Mouse (Mus musculus) cerebellum, postnatal 36 days (tissue): Measurements from ENCODE around the gene Pdzd2.

Experiments used
- DNase-seq, 2 experiments: peaks; one replicate each; pipeline ENCODE4 v3.0.0; 2021 to 2022; ENCODE audit warnings: mixed read lengths in 2 of 2

Gene Pdzd2

DNA sequence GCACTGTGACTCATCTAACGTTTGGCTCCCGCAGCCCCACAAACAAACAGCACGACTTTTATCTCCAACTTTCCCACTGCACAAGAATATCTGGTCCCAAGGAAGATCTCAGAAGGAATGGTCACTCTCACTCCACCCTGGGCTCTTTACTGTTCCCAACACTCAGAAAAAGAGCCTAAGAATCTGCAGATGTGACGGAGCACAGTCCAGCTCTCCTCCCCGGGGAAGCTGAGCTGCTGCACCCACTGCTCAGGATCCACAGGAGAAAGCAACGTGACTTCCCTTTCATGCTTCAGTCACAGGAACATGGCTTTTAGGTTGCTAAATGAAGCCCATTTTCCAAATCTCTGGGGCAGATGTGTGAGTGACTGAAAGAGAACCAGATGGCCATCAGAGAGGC is 311.9 kb downstream of the Pdzd2 start:
- no peak for DNase-seq

DNA sequence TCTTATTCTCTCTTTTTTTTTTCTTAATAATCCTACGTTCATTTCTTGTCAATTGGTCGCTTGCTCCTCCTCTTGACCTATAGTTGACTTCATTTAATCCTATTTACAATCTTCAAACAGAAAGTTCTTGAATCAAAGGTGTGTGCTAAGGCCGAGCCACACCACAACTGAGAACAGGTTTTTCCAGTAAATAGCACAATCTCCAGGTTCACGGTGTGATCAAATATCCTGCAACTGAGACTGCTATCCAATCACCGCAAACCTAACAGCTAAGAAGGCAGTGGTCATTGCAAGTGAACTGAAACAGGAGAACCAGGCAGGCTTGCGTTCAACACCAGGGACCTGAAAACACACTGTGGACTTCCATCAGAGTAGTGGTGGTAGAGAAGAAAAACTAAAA is 313.4 kb downstream of the Pdzd2 start:
- no peak for DNase-seq

GRCm38 (mm10) chr15:12425049-12425627 is 314.6 kb downstream of the Pdzd2 start:
- no peak for DNase-seq

DNA sequence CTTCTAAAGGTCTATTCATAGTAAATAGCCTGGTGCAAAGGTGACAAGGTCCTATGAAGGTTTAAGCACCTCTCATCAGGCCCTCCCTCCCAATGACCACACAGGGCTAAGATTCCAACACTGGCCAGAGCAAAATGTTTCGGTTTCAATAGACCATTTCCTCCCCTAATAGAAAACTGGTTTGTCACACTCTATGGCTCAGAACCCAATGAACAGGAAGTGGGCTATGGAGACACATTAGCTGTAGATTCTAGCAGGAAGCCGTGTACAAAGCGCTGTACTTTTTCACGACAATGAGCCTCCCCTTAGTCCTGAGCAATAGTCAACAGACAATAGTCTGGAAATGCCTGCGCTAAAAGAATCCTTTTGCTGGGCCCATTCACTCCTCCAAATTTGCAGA is 315.5 kb downstream of the Pdzd2 start:
- DNase-seq = no peak

DNA sequence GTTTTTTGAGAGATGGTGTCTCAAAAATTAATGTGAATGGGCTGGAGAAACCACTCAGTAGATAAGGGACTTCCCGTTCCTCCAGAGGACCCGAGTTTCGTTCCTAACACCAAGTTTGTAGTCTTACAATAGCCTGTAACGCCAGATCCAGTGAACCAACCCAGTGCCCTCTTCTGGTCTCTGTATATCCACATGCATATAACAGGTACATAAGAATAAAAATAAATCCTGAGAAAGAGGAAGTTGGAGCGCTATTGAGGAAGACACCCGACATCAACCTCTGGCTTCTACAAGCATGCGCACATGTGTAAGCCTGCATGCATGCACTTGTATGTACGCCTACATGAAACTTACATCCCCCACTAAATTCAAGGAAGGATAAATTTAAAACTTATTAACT is 318.8 kb downstream of the Pdzd2 start:
- no peak for DNase-seq

DNA sequence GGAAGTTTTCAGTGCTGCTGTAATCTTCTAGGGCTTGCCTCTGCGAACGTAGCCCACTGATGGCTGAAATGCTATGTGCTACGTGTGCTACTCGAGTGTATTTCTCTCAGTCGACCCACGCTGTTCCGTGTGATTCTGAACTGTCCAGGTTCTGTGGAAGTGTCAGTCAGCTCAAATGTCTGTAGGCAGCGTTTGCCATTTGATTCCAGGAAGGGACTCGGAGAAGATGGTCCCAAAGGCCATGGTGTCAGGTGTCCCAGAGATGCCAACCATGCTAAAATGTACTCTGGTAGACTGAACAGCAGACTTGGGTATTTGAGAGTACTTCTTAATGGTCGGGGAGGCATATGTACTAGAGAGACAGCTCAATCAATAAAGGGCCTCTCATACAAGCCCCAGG is 319.3 kb downstream of the Pdzd2 start:
- no peak for DNase-seq

- no peak for DNase-seq
These were observed 320.3 kb downstream of the Pdzd2 start for GRCm38 (mm10) chr15:12419446-12419845.

- no peak for DNase-seq
These were observed 324.1 kb downstream of the Pdzd2 start for GRCm38 (mm10) chr15:12415536-12416200.

GRCm38 (mm10) chr15:12414696-12415095 is 325.0 kb downstream of the Pdzd2 start:
- DNase-seq = no peak

DNA sequence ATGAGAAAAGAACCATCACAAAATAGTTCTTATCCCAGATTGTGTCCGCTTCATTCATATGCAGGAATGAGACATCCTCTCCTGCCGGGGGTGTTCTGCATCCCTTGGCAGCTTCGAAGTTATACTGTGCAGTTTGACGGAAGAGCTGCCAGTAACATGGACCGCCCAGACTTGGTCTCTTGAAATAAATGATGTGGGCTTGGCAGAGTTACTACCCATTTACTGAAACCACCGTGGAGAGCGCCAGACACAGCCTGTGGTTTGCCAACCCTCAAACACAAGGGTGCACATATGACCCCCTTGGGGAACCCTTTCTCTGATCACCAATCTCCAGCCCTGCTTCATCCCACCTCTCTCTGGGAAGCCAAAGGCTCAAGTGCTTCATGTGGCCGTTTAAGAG is 331.5 kb downstream of the Pdzd2 start:
- no peak for DNase-seq

- no peak for DNase-seq
These were observed 334.1 kb downstream of the Pdzd2 start for GRCm38 (mm10) chr15:12405592-12405991.

DNA sequence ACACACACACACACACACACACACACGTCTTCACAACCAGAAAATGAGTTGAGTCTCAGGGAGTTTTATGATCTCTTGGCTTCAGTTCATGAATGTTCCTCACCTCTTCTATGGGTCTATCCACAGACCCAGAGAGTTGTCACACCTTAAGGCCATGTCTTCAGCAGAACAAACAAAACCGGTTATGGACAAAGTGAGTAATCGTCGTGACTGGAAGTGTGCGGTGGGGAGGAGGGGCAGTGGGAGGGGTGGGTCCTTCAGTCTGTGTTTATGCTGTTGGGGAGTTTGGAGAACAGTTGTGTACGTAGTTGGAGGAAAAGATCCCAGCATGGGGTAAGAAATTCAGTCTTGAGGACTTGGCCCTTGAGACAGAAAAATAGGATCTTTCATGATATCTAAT is 342.7 kb downstream of the Pdzd2 start:
- DNase-seq = no peak

- DNase-seq = no peak
These were observed 345.0 kb downstream of the Pdzd2 start for GRCm38 (mm10) chr15:12394758-12395157.

GRCm38 (mm10) chr15:12388726-12389489 is 350.8 kb downstream of the Pdzd2 start:
- DNase-seq = no peak

GRCm38 (mm10) chr15:12384679-12385078 is 355.0 kb downstream of the Pdzd2 start:
- no peak for DNase-seq

GRCm38 (mm10) chr15:12380548-12380947 is 359.2 kb downstream of the Pdzd2 start:
- no peak for DNase-seq

GRCm38 (mm10) chr15:12380057-12380456 is 359.7 kb downstream of the Pdzd2 start:
- no peak for DNase-seq

- DNase-seq = no peak
These were observed 361.9 kb downstream of the Pdzd2 start for GRCm38 (mm10) chr15:12377800-12378199.

DNA sequence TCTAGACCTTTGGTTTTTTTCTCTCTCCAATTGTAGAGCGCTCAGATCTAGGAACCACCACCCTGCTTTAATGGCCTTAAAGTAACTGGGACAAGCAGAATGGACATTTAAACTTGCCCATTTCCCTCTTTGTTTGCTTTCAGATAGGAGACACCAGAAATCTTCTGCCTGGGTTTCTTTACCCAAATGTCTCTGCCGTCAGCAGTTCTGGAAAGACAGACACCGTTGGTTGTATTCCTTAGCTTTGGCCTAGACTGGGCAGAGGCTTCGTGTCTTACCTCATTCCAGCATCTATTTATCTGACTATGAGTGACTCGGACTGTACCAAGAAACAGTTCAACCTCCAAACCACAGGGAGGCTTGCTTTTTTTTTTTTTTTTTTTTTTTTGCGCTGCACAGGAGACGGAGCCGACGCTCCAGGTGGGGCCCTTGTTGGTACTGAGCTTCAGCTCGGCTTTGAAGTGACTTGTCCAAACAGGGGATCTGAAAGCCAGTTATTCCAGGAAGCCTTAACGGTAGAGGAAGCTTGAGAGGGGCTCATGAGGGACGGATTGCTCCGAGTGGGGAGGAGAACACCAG is 363.1 kb downstream of the Pdzd2 start:
- DNase-seq = no peak

GRCm38 (mm10) chr15:12375641-12376311 is 363.9 kb downstream of the Pdzd2 start:
- DNase-seq = peak; percentile 53 to 70

GRCm38 (mm10) chr15:12374916-12375315 is 364.8 kb downstream of the Pdzd2 start:
- DNase-seq = no peak

DNA sequence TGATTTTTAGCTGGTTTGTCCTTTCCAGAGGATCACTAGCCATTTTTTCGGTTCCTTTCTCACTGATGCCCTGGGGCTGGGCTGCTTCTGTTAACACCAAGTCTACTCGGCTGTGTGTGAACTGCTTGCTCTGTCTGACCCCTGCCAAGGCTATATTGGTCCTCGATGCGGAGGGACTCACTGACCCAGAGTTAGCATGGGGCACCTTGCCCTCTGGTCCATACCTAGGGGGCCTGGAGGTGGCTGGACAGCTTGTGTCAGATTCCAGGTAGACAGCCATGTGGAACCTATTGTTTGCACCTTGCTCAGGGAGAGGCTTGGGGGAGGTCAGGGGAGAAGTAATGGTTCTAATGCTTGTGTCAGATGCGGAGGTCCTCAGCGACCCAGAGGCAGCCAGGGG is 365.8 kb downstream of the Pdzd2 start:
- no peak for DNase-seq

DNA sequence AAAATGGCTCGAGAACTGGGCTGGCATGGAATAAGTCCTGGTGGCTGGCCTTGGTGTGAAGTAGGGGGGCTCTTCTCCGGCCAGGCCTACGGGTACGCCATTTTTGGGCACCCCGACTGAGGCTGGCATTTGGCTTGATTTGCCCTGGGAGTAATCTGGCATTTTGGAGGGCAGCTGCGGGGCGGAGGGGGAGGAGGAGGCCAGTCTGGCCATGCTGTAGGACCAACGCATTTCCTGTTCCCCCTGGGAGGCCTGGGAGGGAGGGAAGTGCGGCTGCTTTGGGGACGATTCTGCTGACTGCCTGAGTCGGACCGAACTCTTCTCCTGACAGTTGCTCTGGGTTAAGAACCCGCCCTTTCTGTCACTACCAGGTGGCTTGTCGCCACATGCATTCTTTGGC is 366.2 kb downstream of the Pdzd2 start:
- no peak for DNase-seq
